Mouse (Mus musculus) embryonic fibroblast, embryonic 13.5 days (primary cell): ENCODE measurements around the gene Ermap.

Experiments
- CTCF ChIP-seq: IDR thresholded peaks from 2 replicates; pipeline ENCODE4 v1.5.1; 2011; ENCODE audit warnings: mild to moderate bottlenecking, control low read depth, low read length, moderate library complexity, borderline replicate concordance; ENCODE audit not compliant: insufficient read depth
- POLR2A ChIP-seq: IDR thresholded peaks from 2 replicates; pipeline ENCODE4 v1.6.1; 2011; ENCODE audit warnings: low read depth, mild to moderate bottlenecking, control low read depth, low read length, moderate library complexity

DNA sequence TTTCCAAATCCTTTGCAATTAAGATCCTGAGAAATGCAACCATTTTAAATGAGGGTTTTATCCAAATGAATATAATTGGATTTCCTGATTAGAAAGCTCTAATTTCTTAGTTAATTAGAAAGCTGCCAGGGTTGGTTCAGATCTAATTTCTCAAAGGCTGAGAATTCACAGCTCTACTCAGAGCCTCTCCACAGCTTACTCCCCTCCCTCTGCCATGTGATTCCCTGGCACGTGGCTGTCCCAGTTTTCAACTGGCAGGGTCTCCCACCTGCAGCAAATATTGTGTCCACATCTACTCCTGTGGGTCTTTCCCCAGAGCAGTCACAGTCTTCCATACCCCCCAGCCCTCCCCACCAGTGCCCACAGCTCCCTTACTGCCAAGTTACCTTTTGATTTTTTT lies 6.3 kb downstream of the Ermap start:
- no peak for TF ChIP-seq POLR2A
- no peak for TF ChIP-seq CTCF
